Mouse (Mus musculus) stomach, postnatal 0 days (tissue): Measurements from ENCODE around the gene Pigq.

Experiments used
- CTCF ChIP-seq: IDR thresholded peaks from 2 replicates; pipeline ENCODE4 v1.5.1; 2016; ENCODE audit warnings: antibody characterized with exemption, low read depth, mild to moderate bottlenecking, moderate library complexity
- EP300 ChIP-seq: optimal IDR thresholded peaks from 2 replicates; pipeline ENCODE3; 2016; ENCODE audit warnings: antibody characterized with exemption

GRCm38 (mm10) chr17:25956201-25956600 lies 11.5 kb upstream of the Pigq start:
- TF ChIP-seq CTCF = no peak
- no peak for TF ChIP-seq EP300
